Mouse (Mus musculus) heart, adult 2 months (tissue): ENCODE results near the gene Galnt18. TPM values are rescaled to one million over a fixed set of nuclear protein-coding genes. Genes with fewer than 3 reads are reported as not detected.

Source experiments
- DNase-seq, 2 experiments: peaks; one replicate each; pipeline ENCODE4 v3.0.0; 2021
- H3K27ac ChIP-seq: fragments of 200-600 bp; 2 replicates; pipeline ENCODE4 v1.8.1; 2022
- H3K27me3 ChIP-seq: fragments of 200-500 bp; 2 replicates; pipeline ENCODE4 v1.6.1; 2012; ENCODE audit warnings: mild to moderate bottlenecking, low read length, inconsistent platforms, mixed read lengths; ENCODE audit not compliant: control insufficient read depth, insufficient read depth
- H3K36me3 ChIP-seq: fragments of 200-500 bp; 2 replicates; pipeline ENCODE4 v1.6.1; 2012; ENCODE audit warnings: low read length, inconsistent platforms; ENCODE audit not compliant: control insufficient read depth, insufficient read depth
- H3K4me1 ChIP-seq: fragments of 200-500 bp; 2 replicates; pipeline ENCODE4 v1.6.1; 2011; ENCODE audit warnings: low read length; ENCODE audit not compliant: control insufficient read depth, insufficient read depth
- H3K4me3 ChIP-seq: fragments of 200-600 bp; 2 replicates; pipeline ENCODE4 v1.8.1; 2022
- H3K79me2 ChIP-seq: fragments of 200-500 bp; replicated peaks from 2 replicates; pipeline ENCODE4 v1.6.1; 2012; ENCODE audit warnings: mild to moderate bottlenecking, inconsistent platforms, low read length, moderate library complexity, mixed read lengths; ENCODE audit not compliant: control insufficient read depth, insufficient read depth
- H3K9ac ChIP-seq: fragments of 200-500 bp; 2 replicates; pipeline ENCODE4 v1.6.1; 2012; ENCODE audit warnings: low read depth, mild to moderate bottlenecking, control low read depth, inconsistent platforms, low read length, mixed read lengths
- CTCF ChIP-seq: fragments of 200-600 bp; IDR thresholded peaks from 2 replicates; pipeline ENCODE4 v1.8.1; 2022; ENCODE audit warnings: antibody characterized with exemption, mild to moderate bottlenecking, moderate library complexity
- EP300 ChIP-seq: fragments of 200-500 bp; IDR thresholded peaks from 2 replicates; pipeline ENCODE4 v1.6.1; 2011; ENCODE audit warnings: low read depth, low read length, control low read depth; ENCODE audit not compliant: insufficient read depth
- POLR2A ChIP-seq: fragments of 200-500 bp; IDR thresholded peaks from 2 replicates; pipeline ENCODE4 v1.6.1; 2011; ENCODE audit warnings: mild to moderate bottlenecking, low read depth, low read length, control low read depth; ENCODE audit not compliant: insufficient read depth
- WGBS: fragments of 180-500 bp; shearing (Covaris S2); methylation state at CpG from one replicate; pipeline ENCODE4 v1.1.7; 2018; 5-methylcytosine and 5-hydroxymethylcytosine counted together
- intact Hi-C: fragments of 180-260 bp; cut with DNase I; formaldehyde crosslinking; loops from one replicate; pipeline ENCODE4 v1.15.1; 2025
- polyA plus RNA-seq: library from polyadenylated mRNA; depleted of rRNA; stranded (reverse); fragments of >200 nt; gene quantifications from 2 replicates; pipeline ENCODE4 v1.2.3, GENCODE M21; 2012
- total RNA-seq, 2 experiments: library from RNA; stranded (reverse); gene quantifications; 2 replicates each; pipeline ENCODE4 v1.2.3; 2021

The Galnt18 gene
- total and polyA plus RNA-seq, 3 experiments, result 11.4 to 13.6 (median 12.1) TPM

- no peak overlapping the region for H3K9ac ChIP-seq
- H3K4me3 ChIP-seq, result no peak overlapping the region
- no peak for DNase-seq
- H3K27ac ChIP-seq, result no peak overlapping the region
- TF ChIP-seq EP300 (no peak), POLR2A (no peak), CTCF (no peak)
- peaks cover 2% of the 10 kb centered on the region; the same call in 1 of the 2 replicates for H3K4me1 ChIP-seq
- intact Hi-C loops, result no loop called here
- H3K36me3 ChIP-seq, result no peaks in the 10 kb centered on the region
- WGBS, result 79% methylated on average over 3 of the region's 3 CpGs
- H3K79me2 ChIP-seq, result peaks cover 3% of the 10 kb centered on the region
- no peaks in the 10 kb centered on the region for H3K27me3 ChIP-seq
Observed at GRCm38 (mm10) chr7:111770585-111770984, 9.2 kb downstream of the Galnt18 start.

DNA sequence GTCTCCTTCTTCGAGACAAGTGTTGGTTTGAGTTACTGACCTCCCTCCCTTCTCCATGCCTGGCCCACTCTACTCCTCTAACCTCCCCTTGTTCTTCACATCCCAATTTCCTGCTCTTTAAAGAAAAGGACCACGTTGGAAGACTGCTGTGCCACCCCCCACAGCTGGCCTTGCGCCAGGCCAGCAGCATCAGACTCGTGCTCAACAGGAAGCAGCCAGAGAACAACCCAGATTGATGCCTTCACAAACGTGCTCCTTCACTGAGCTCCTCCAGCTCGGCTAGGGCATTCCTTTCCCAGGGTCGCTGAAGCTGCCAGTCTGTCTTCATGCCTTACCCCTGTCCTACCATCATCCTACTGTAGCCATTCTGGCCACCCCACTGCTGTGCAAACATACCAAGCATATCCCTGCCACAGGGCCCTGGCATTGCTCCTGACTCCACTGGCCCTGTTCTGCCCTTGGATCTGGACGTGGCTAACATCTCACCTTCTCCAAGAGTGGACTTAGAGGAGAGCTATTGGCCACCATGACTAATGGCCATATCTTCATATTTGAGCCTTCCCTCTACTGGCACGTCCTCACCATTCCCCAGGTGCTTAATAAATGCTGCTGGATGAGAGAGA, 13.5 kb downstream of the Galnt18 start:
- no peak overlapping the region for H3K27ac ChIP-seq
- no peak for DNase-seq
- 59% methylated on average over 9 of the region's 9 CpGs for WGBS
- no peaks in the 10 kb centered on the region for H3K27me3 ChIP-seq
- TF ChIP-seq POLR2A (no peak), EP300 (no peak), CTCF (no peak)
- H3K79me2 ChIP-seq, result no peaks in the 10 kb centered on the region; the same call in 1 of the 2 replicates
- H3K4me1 ChIP-seq, result no peaks in the 10 kb centered on the region
- intact Hi-C loops, result no loop called here
- H3K4me3 ChIP-seq, result no peak overlapping the region
- no peaks in the 10 kb centered on the region for H3K36me3 ChIP-seq
- no peak overlapping the region for H3K9ac ChIP-seq

- Histone ChIP-seq H3K9ac (no peak overlapping the region), H3K27me3 (no peaks in the 10 kb centered on the region), H3K79me2 (no peaks in the 10 kb centered on the region), H3K4me1 (peaks cover 3% of the 10 kb centered on the region), H3K27ac (no peak overlapping the region), H3K36me3 (no peaks in the 10 kb centered on the region), H3K4me3 (no peak overlapping the region)
- intact Hi-C loops, result no loop called here
- TF ChIP-seq EP300, result no peak
- TF ChIP-seq POLR2A, result no peak
- TF ChIP-seq CTCF, result no peak
- WGBS, result 60% methylated on average over 6 of the region's 6 CpGs
- no peak for DNase-seq
Observed at GRCm38 (mm10) chr7:111762754-111763153, 17.0 kb downstream of the Galnt18 start.

DNA sequence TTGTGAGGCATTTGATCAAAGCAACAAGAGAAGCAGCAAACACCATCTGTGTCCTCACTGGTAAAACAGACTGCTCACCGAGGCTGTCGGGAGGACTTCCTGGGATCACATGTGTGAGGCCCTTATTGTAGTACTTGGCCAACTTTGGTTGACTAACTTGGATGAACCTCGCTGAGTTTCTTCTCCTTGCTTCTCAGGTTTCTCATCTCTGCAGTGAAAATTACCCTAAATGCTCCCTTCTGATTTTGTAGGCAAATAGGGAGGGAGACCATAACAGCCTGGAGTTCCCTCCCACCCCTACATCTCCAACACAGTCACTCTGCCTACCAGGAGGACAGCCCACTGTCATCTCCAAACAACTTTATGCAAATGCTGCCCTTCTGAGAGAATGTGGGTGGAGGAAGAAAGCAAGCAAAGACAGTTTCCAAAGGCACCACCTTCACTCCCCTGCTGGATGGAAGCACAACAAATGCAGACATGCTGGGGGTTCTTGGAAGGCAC, 31.2 kb downstream of the Galnt18 start:
- DNase-seq, result no peak
- no peak overlapping the region for H3K4me3 ChIP-seq
- 64% methylated on average over 3 of the region's 3 CpGs for WGBS
- no peak for TF ChIP-seq CTCF
- no peak for TF ChIP-seq EP300
- no peak for TF ChIP-seq POLR2A
- peaks cover 5% of the 10 kb centered on the region for H3K4me1 ChIP-seq
- no peaks in the 10 kb centered on the region; the same call in 1 of the 2 replicates for H3K36me3 ChIP-seq
- no peaks in the 10 kb centered on the region for H3K27me3 ChIP-seq
- no peak overlapping the region for H3K9ac ChIP-seq
- peaks cover 1% of the 10 kb centered on the region; the same call in 1 of the 2 replicates for H3K79me2 ChIP-seq
- no peak overlapping the region for H3K27ac ChIP-seq
- intact Hi-C loops, result no loop called here

DNA sequence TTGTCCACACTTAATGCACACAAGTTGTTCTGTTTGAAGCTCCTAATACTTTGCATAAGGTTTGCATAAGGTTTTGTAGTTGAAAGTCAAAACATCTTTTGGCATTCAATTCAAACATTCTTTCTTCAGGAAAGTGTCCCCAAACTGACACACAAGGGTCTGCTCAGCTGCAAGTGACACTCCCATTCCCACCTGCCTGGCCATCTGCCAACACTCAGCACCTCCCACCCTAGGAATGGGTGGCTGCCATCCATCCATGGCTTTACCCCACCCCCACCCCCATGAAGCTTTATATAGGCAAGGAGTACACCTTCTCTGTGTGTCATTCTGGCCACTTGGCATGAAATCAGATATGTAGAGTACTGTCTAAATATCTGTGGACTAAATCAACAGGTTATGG, 35.0 kb downstream of the Galnt18 start:
- H3K4me3 ChIP-seq, result no peak overlapping the region
- H3K4me1 ChIP-seq, result peaks cover 16% of the 10 kb centered on the region
- H3K79me2 ChIP-seq, result no peaks in the 10 kb centered on the region
- intact Hi-C loops, result no loop called here
- no peaks in the 10 kb centered on the region for H3K36me3 ChIP-seq
- H3K27me3 ChIP-seq, result no peaks in the 10 kb centered on the region
- DNase-seq, result no peak
- no peak overlapping the region for H3K27ac ChIP-seq
- no peak overlapping the region for H3K9ac ChIP-seq
- no peak for TF ChIP-seq CTCF
- no peak for TF ChIP-seq POLR2A
- TF ChIP-seq EP300, result no peak

DNA sequence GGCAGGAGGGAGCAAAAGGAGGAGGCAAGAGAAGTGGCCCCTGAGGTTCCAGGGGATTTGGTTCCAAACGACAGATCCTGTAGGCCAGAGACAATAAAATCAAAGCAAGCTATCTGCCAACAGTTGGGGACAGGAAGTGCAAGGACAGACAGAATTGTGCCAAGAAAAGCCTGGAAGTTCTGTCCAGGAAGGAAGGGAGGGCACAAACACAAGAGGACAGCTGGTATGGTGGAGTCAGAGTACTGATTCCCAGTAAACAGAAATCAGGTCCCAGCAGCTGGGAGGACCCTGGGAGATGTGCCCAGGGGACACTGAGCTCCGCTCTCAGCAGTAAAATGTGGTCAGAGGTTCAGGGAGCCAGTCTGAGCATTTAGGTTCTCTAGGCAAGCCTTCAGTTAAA, 38.2 kb downstream of the Galnt18 start:
- intact Hi-C loops, result loop anchor here (2.0 kb wide), 1 partner anchor 37 kb away; the partner anchor contains the start of gene Galnt18
- Histone ChIP-seq H3K4me1 (peaks cover 41% of the 10 kb centered on the region), H3K36me3 (no peaks in the 10 kb centered on the region), H3K9ac (no peak overlapping the region), H3K27me3 (no peaks in the 10 kb centered on the region), H3K79me2 (no peaks in the 10 kb centered on the region), H3K27ac (peak overlapping the region; percentile 34), H3K4me3 (no peak overlapping the region)
- WGBS, result 8% methylated on average over 2 of the region's 2 CpGs
- DNase-seq, result peak; percentile 43 to 60
- TF ChIP-seq EP300 (peak; percentile 72; the same call in 1 of the 2 replicates), POLR2A (no peak)
